Mouse (Mus musculus) liver, embryonic 14 days (tissue): Measurements from ENCODE around the gene A630076J17Rik. TPM values are rescaled to one million over a fixed set of nuclear protein-coding genes. Genes with fewer than 3 reads are reported as not detected.

Source experiments
- polyA plus RNA-seq: library from polyadenylated mRNA; depleted of rRNA; stranded (reverse); fragments of >200 nt; gene quantifications from 2 replicates; pipeline ENCODE4 v1.2.3, GENCODE M21; 2012; rRNA removed

The A630076J17Rik gene
- polyA plus RNA-seq, result 0.02 TPM in 1 of 2 replicates, not detected in the other

GRCm38 (mm10) chr3:107230527-107230926, at the start of gene A630076J17Rik:
Gene A630076J17Rik (plus strand): TSS chr3:107230614.

GRCm38 (mm10) chr3:107182756-107183155, 47.7 kb upstream of the A630076J17Rik start, which contains the start of gene Kcna10:
Gene Kcna10 (plus strand): TSS chr3:107183056.

GRCm38 (mm10) chr3:107221608-107222007, 8.8 kb upstream of the A630076J17Rik start, which contains the start of gene Cym:
Gene Cym (minus strand): TSS chr3:107221732.

GRCm38 (mm10) chr3:107239607-107240006, 9.2 kb downstream of the A630076J17Rik start, which contains the start of gene Prok1:
Gene Prok1 (minus strand): TSS chr3:107239707.

GRCm38 (mm10) chr3:107278479-107279269, 48.3 kb downstream of the A630076J17Rik start, which contains the start of gene Lamtor5:
Gene Lamtor5 (plus strand): TSS chr3:107278858.

Other genes with a start within 250 kb of the A630076J17Rik start
- 0.57 and 0.63 TPM in 2 replicates for gene Kcna3, start 194.4 kb upstream of the A630076J17Rik start, polyA plus RNA-seq
- 0.14 and 0.15 TPM in 2 replicates for gene Kcna2, start 129.5 kb upstream of the A630076J17Rik start, polyA plus RNA-seq
- gene Kcna10, start 47.6 kb upstream of the A630076J17Rik start, polyA plus RNA-seq, result not detected in 2 replicates
- 0.08 and 0.14 TPM in 2 replicates for gene Cym, start 8.9 kb upstream of the A630076J17Rik start, polyA plus RNA-seq
- 0.01 TPM in 2 replicates for gene Prok1, start 9.1 kb downstream of the A630076J17Rik start, polyA plus RNA-seq
- gene Lamtor5, start 48.2 kb downstream of the A630076J17Rik start, polyA plus RNA-seq, result 44.6 and 53.1 TPM in 2 replicates
- gene Slc16a4, start 60.6 kb downstream of the A630076J17Rik start, polyA plus RNA-seq, result 0.05 and 0.07 TPM in 2 replicates
- gene Rbm15, start 103.1 kb downstream of the A630076J17Rik start, polyA plus RNA-seq, result 4.5 and 5.3 TPM in 2 replicates
- gene Kcnc4, start 228.9 kb downstream of the A630076J17Rik start, polyA plus RNA-seq, result 0.02 TPM in 1 of 2 replicates, not detected in the other